7 mouse cellular contexts compared by ENCODE assay signal in the genomic region with DNA sequence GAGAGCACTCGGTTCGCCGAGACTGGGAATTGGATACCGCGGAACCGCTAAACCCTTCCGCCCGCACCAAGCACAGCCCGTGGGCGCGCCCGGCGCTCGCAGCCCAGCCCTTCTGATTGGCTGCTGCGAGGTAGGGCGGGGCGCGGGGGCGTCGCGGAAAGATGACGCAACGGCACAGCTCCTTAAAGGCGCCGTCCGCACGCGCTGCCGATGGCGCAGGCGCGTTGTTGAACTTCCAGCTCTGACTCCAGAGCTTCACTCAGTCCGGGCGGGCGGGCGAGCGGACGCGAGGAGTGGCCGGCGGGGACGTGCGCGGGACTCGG. TPM values are rescaled to one million over a fixed set of nuclear protein-coding genes. Genes with fewer than 3 reads are reported as not detected.
A peak's percentile ranks its signal among the peaks of the same experiment; 100 is the strongest.
DNase-seq lines count a peak whose midpoint lies in the region; ATAC-seq lines count a peak whose summit lies in the region.

No protein-coding gene starts in this region.

- H3K9ac ChIP-seq in intestine, embryonic 16.5 days (ENCODE audit: low read depth, low read length): peak overlapping the region; percentile 97
- H3K9ac ChIP-seq in midbrain, embryonic 11.5 days (ENCODE audit: low read length): peak overlapping the region; percentile 89

- peak; percentile 96 for ATAC-seq in intestine, embryonic 16.5 days
- ATAC-seq in midbrain, embryonic 11.5 days (ENCODE audit: low FRiP score): peak; percentile 95

- intact Hi-C loops in gastrocnemius, postnatal 36 days (cut with DNase I): no loop called here
- intact Hi-C loops in left cerebral cortex, postnatal 36 days (cut with DNase I): loop anchor here (10.0 kb wide), 1 partner anchor 163 kb away; a partner anchor contains a TSS

- H3K4me2 ChIP-seq in intestine, embryonic 16.5 days (ENCODE audit: low read depth, low read length): peak overlapping the region; percentile 76
- H3K4me2 ChIP-seq in midbrain, embryonic 11.5 days: peak overlapping the region; percentile 89

- peak; percentile 97 for DNase-seq in adrenal gland, adult 2 months
- peak; percentile 97 for DNase-seq in embryo, embryonic 11.5 days (ENCODE audit: low read depth, low spot score)
- peak; percentile 94 to 98 for DNase-seq in gastrocnemius, postnatal 36 days
- DNase-seq in left cerebral cortex, postnatal 36 days (ENCODE audit: low spot score in 2 of 2): peak; percentile 97
- DNase-seq in midbrain, embryonic 11.5 days (ENCODE audit: low spot score, missing footprints): peak; percentile 100
- DNase-seq in skeletal muscle tissue, adult 2 months (ENCODE audit: low read depth, low spot score): peak; percentile 98

- H3K9me3 ChIP-seq in intestine, embryonic 16.5 days (ENCODE audit: control insufficient read depth, low read length): no peaks in the 10 kb centered on the region
- H3K9me3 ChIP-seq in midbrain, embryonic 11.5 days (ENCODE audit: control insufficient read depth, low read length): no peaks in the 10 kb centered on the region

- WGBS in intestine, embryonic 16.5 days: 0% methylated on average over 45 of the region's 45 CpGs
- under 1% methylated on average over 44 of the region's 45 CpGs for WGBS in midbrain, embryonic 11.5 days

- peak overlapping the region; percentile 86 for H3K27ac ChIP-seq in intestine, embryonic 16.5 days (ENCODE audit: low read length)
- H3K27ac ChIP-seq in midbrain, embryonic 11.5 days (ENCODE audit: low read depth, low read length): peak overlapping the region; percentile 65; the same call in 1 of the 2 replicates

- peaks cover 19% of the 10 kb centered on the region for H3K4me1 ChIP-seq in intestine, embryonic 16.5 days (ENCODE audit: control insufficient read depth, insufficient read depth, low read length)
- H3K4me1 ChIP-seq in midbrain, embryonic 11.5 days (ENCODE audit: control insufficient read depth, insufficient read depth, low read length): peaks cover 15% of the 10 kb centered on the region

- H3K4me3 ChIP-seq in intestine, embryonic 16.5 days (ENCODE audit: low read length): peak overlapping the region; percentile 99
- peak overlapping the region; percentile 88 for H3K4me3 ChIP-seq in midbrain, embryonic 11.5 days (ENCODE audit: low read depth, low read length)

- H3K27me3 ChIP-seq in intestine, embryonic 16.5 days (replicated peaks; ENCODE audit: control insufficient read depth, insufficient read depth, low read length): no peaks in the 10 kb centered on the region
- no peaks in the 10 kb centered on the region for H3K27me3 ChIP-seq in midbrain, embryonic 11.5 days (ENCODE audit: control insufficient read depth, insufficient read depth, low read length)

- H3K36me3 ChIP-seq in intestine, embryonic 16.5 days (ENCODE audit: control insufficient read depth, insufficient read depth, low read length): no peaks in the 10 kb centered on the region
- H3K36me3 ChIP-seq in midbrain, embryonic 11.5 days (ENCODE audit: control insufficient read depth, insufficient read depth, low read length): no peaks in the 10 kb centered on the region

RNA-seq across cellular contexts. Expression of a gene that starts 0.2 kb away (rescaled TPM):
- total RNA-seq in adrenal gland, adult 2 months (2021): 10 to 100 TPM in 1 of 2 experiments, 1 to 10 TPM in 1; 8.5 to 13.1 TPM
- polyA plus RNA-seq in adrenal gland, adult 2 months (2012; rRNA removed): 3.4 and 4.0 TPM in 2 replicates
- 1 to 10 TPM; 3.9 to 4.5 TPM for total RNA-seq in gastrocnemius, postnatal 36 days (2021)
- polyA plus RNA-seq in intestine, embryonic 16.5 days (2015; fragmentation: Nextera tagmentation; extraction: Ambion mirVana): 1.5 TPM in 2 replicates
- 10 to 100 TPM; 16.3 to 17.0 TPM for total RNA-seq in left cerebral cortex, postnatal 36 days (2021)
- polyA plus RNA-seq in midbrain, embryonic 11.5 days (2014; fragmentation: Nextera tagmentation; extraction: Ambion mirVana): 2.2 and 2.3 TPM in 2 replicates

Comparison
In these comparisons a context has a peak if more than half of its experiments do, and no peak if none do; other contexts are left out.
1. Peak in every context shown above with its lines: DNase-seq, ATAC-seq, H3K4me3 ChIP-seq and H3K27ac ChIP-seq.